Mouse (Mus musculus) lung, adult 2 months (tissue): ENCODE measurements around the gene Cd9.
A peak's percentile ranks its signal among the peaks of the same experiment; 100 is the strongest.

ENCODE experiments used
- CTCF ChIP-seq: fragments of 200-500 bp; IDR thresholded peaks from 2 replicates; pipeline ENCODE4 v1.5.1; 2011; ENCODE audit warnings: mild to moderate bottlenecking, low read length, control low read depth; ENCODE audit not compliant: insufficient read depth
- POLR2A ChIP-seq: fragments of 200-500 bp; IDR thresholded peaks from 2 replicates; pipeline ENCODE4 v1.6.1; 2011; ENCODE audit warnings: low read depth, mild to moderate bottlenecking, control low read depth, low read length, borderline replicate concordance; ENCODE audit errors: extremely low read depth

DNA sequence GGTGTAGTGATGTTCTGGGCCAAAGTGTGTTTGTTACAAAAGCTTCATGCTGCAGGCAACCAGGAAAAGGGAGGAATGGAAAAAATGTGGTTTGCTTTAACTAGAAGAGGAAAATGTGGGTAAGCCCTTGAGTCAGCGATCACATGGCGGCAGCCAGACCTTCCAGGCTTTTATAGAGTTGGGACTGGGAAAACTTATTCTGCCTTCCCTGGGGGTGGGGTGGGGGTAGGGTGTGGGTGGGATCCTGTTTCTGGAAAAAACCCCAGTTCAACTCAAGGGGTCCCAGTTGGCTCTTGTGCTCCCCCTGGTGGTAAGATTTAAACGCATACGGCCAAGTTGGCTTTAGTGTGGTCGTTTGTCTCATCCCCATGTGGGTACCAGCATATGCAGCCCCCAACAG lies 3.5 kb upstream of the Cd9 start:
- no peak for TF ChIP-seq POLR2A
- TF ChIP-seq CTCF, result peak; percentile 62
